Mouse (Mus musculus): ENCODE measurements around the gene Gdf15.

DNA sequence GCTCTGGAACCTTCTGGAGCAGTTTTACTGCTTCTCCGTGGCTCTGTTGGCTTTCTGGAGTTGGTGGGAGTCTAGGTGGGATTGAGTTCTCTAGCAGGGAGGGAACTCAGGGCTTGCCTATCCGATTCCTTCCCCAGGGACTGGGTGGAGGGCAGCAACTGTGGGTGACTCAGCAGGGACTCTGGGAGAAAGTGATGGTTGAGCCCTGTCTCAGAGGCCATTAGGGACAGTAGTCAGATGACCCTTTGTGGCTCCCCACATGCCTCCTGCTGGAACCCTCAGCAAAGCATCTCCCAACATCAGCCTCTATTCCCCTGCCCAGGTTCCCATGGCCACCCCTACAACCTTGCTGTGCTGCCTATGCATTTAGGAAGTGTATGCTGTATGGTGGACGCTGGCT, 10.8 kb upstream of the Gdf15 start:
- TF ChIP-seq CTCF (conservative IDR thresholded peaks at IDR 0.05; ENCODE audit: insufficient read depth, insufficient read length, low read depth, low read length) (no peak), POLR2A (IDR thresholded peaks at IDR 0.05; ENCODE audit: low read depth, low read length) (no peak)
